Mouse (Mus musculus): ENCODE results near the gene Igdcc3. TPM values are rescaled to one million over a fixed set of nuclear protein-coding genes. Genes with fewer than 3 reads are reported as not detected.

The Igdcc3 gene
- polyA plus RNA-seq, 1 experiment: not detected

DNA sequence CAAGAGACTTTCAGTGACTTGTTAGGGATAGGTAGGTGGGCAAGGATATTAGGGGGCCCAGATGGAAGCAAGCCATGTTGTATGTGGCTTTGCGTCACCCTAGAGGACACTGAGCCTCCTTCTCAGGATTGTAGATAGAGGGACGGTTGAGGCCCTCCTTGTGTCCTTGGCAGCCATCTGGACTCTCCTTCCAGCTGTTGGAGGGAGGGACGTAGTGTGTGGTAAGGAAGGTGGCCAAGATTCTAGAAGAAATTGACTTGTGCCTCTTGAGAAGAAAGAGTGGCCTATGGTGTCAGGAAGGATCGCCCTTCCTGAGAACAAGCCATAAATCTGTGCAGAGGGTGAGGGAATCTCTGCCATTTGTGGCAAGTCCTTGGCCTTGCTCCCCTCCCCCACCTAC is 34.2 kb upstream of the Igdcc3 start:
- Histone ChIP-seq H3K36me3 (ENCODE audit: control insufficient read depth, insufficient read depth, low read length) (no peaks in the 10 kb centered on the region), H3K27me3 (ENCODE audit: control insufficient read depth, insufficient read depth, low read length) (peaks cover 11% of the 10 kb centered on the region; the same call in 1 of the 2 replicates), H3K4me1 (ENCODE audit: control insufficient read depth, insufficient read depth, insufficient read length, low read length) (peaks cover 10% of the 10 kb centered on the region; the same call in 1 of the 2 replicates), H3K4me3 (ENCODE audit: low read depth, low read length) (no peak overlapping the region), H3K27ac (ENCODE audit: insufficient read depth, low read depth, low read length) (no peak overlapping the region)
- WGBS: 49% methylated on average over 4 of the region's 4 CpGs
- TF ChIP-seq POLR2A (IDR thresholded peaks at IDR 0.05; ENCODE audit: low read depth, low read length): no peak
- no peak for TF ChIP-seq CTCF (IDR thresholded peaks at IDR 0.05; ENCODE audit: extremely low read depth, insufficient read length, insufficient replicate concordance, low read depth, low read length)

GRCm38 (mm10) chr9:65107893-65108292 is 33.1 kb upstream of the Igdcc3 start:
- Histone ChIP-seq H3K4me3 (ENCODE audit: low read depth, low read length) (no peak overlapping the region), H3K27me3 (ENCODE audit: control insufficient read depth, insufficient read depth, low read length) (0 out of 2 replicates have a peak, but pooled peaks cover 4% of the 10 kb centered on the region), H3K4me1 (ENCODE audit: control insufficient read depth, insufficient read depth, insufficient read length, low read length) (peaks cover 7% of the 10 kb centered on the region; the same call in 1 of the 2 replicates), H3K27ac (ENCODE audit: insufficient read depth, low read depth, low read length) (no peak overlapping the region), H3K36me3 (ENCODE audit: control insufficient read depth, insufficient read depth, low read length) (no peaks in the 10 kb centered on the region)
- 29% methylated on average over 1 of the region's 1 CpGs for WGBS
- TF ChIP-seq POLR2A (IDR thresholded peaks at IDR 0.05; ENCODE audit: low read depth, low read length) (no peak), CTCF (IDR thresholded peaks at IDR 0.05; ENCODE audit: extremely low read depth, insufficient read length, insufficient replicate concordance, low read depth, low read length) (no peak)

DNA sequence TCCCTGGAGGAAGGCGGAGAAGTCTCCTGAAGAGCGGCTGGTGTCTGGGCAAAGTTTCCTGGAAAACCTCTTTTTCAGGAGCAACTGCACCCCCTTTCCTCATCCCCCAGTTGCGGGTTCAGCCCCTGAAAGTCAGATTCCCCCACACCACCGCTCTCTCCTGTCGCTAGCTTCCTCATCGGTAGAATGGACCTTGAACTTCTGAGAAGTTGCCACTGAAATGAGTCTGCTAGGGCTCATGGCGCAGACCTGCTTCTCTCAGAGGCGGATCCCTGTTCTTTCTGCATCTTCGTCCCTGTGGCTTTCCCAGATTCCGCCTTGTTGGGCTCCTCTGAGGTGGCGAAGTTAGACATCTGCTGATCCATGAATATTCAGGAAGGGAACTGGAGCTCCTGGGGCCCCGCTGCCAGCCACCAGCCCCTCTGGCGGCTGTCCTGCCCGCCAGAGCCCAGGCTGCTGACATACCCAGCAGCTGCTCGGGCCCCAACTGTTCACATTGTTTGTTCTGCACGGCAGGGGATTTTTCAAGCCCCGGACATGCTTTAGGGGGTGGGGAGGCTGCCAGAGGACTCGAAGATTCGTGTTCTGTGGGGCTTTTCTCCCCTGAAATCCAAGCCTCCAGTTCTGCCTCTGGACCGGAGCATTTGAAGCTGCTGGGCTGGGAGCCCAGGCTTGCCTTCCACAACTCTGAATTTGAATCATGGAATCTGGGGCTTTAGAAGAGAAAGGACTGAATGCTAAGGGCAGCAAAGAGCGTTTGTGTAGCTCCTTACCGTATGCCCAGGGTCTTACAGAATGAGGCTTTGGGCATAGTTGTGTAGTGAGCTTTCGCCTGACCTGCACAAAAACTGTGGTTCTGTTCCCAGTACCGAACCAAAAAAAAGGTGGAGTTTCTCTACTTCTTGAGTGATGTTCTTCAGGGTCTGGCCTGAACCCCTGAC is 31.6 kb upstream of the Igdcc3 start:
- H3K4me1 ChIP-seq (ENCODE audit: control insufficient read depth, insufficient read depth, insufficient read length, low read length): peaks cover 7% of the 10 kb centered on the region; the same call in 1 of the 2 replicates
- H3K36me3 ChIP-seq (ENCODE audit: control insufficient read depth, insufficient read depth, low read length): no peaks in the 10 kb centered on the region
- no peak for TF ChIP-seq CTCF (IDR thresholded peaks at IDR 0.05; ENCODE audit: extremely low read depth, insufficient read length, insufficient replicate concordance, low read depth, low read length)
- H3K27me3 ChIP-seq (ENCODE audit: control insufficient read depth, insufficient read depth, low read length): no peaks in the 10 kb centered on the region
- H3K4me3 ChIP-seq (ENCODE audit: low read depth, low read length): peak overlapping the region; percentile 28
- 18% methylated on average over 24 of the region's 24 CpGs for WGBS
- H3K27ac ChIP-seq (ENCODE audit: insufficient read depth, low read depth, low read length): peak overlapping the region; percentile 11

DNA sequence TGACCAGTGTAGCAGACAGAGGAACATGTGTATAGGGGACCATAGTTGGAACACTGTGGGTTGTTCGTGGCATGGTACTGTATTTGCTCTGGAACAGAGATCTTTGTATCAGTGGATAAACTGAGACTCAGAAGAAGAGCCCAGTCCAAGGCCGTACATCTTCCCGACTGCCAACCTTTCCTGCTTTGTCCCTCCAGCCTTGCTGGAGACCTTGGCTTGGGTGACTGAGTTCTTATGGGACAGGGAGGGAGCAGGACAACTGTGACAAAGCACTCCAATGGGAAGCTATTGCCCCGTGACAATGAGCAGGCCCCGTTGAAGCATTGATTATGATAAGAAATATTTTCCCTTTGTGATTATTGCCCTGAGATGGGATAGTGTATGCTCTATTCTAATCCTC is 29.3 kb upstream of the Igdcc3 start:
- 74% methylated on average over 5 of the region's 5 CpGs for WGBS
- H3K27ac ChIP-seq (ENCODE audit: insufficient read depth, low read depth, low read length): no peak overlapping the region
- H3K4me3 ChIP-seq (ENCODE audit: low read depth, low read length): no peak overlapping the region
- H3K27me3 ChIP-seq (ENCODE audit: control insufficient read depth, insufficient read depth, low read length): no peaks in the 10 kb centered on the region
- H3K36me3 ChIP-seq (ENCODE audit: control insufficient read depth, insufficient read depth, low read length): no peaks in the 10 kb centered on the region
- TF ChIP-seq CTCF (IDR thresholded peaks at IDR 0.05; ENCODE audit: extremely low read depth, insufficient read length, insufficient replicate concordance, low read depth, low read length) (no peak), POLR2A (IDR thresholded peaks at IDR 0.05; ENCODE audit: low read depth, low read length) (no peak)
- H3K4me1 ChIP-seq (ENCODE audit: control insufficient read depth, insufficient read depth, insufficient read length, low read length): peaks cover 6% of the 10 kb centered on the region; the same call in 1 of the 2 replicates

- Histone ChIP-seq H3K4me3 (ENCODE audit: low read depth, low read length) (no peak overlapping the region), H3K36me3 (ENCODE audit: control insufficient read depth, insufficient read depth, low read length) (no peaks in the 10 kb centered on the region), H3K4me1 (ENCODE audit: control insufficient read depth, insufficient read depth, insufficient read length, low read length) (peaks cover 5% of the 10 kb centered on the region; the same call in 1 of the 2 replicates), H3K27ac (ENCODE audit: insufficient read depth, low read depth, low read length) (no peak overlapping the region), H3K27me3 (ENCODE audit: control insufficient read depth, insufficient read depth, low read length) (no peaks in the 10 kb centered on the region)
- TF ChIP-seq CTCF (IDR thresholded peaks at IDR 0.05; ENCODE audit: extremely low read depth, insufficient read length, insufficient replicate concordance, low read depth, low read length) (no peak), POLR2A (IDR thresholded peaks at IDR 0.05; ENCODE audit: low read depth, low read length) (no peak)
- 86% methylated on average over 2 of the region's 2 CpGs for WGBS
Measured at GRCm38 (mm10) chr9:65113694-65114093, 27.3 kb upstream of the Igdcc3 start.

DNA sequence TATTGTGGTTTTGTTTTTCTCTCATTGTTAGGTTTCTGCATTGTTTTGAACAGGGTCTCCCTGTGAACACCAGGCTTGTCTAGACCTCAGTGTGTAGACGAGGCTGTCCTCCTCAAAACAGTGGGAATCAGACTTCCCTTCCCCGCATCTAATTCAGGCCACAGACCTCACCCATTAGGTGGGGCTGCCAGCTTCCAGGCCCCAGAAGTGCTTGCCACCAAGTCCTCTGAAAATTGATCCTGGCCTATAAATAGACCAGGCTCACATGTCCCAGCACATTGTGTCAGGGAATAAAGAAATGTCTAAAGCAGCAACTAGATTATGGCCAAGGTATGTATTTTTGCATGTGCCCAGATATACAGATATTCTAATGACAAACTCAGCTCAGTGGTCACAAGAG is 25.1 kb upstream of the Igdcc3 start:
- 84% methylated on average over 2 of the region's 2 CpGs for WGBS
- Histone ChIP-seq H3K4me1 (ENCODE audit: control insufficient read depth, insufficient read depth, insufficient read length, low read length) (no peaks in the 10 kb centered on the region), H3K27me3 (ENCODE audit: control insufficient read depth, insufficient read depth, low read length) (no peaks in the 10 kb centered on the region), H3K4me3 (ENCODE audit: low read depth, low read length) (no peak overlapping the region), H3K27ac (ENCODE audit: insufficient read depth, low read depth, low read length) (no peak overlapping the region), H3K36me3 (ENCODE audit: control insufficient read depth, insufficient read depth, low read length) (no peaks in the 10 kb centered on the region)
- TF ChIP-seq POLR2A (IDR thresholded peaks at IDR 0.05; ENCODE audit: low read depth, low read length) (no peak), CTCF (IDR thresholded peaks at IDR 0.05; ENCODE audit: extremely low read depth, insufficient read length, insufficient replicate concordance, low read depth, low read length) (no peak)

DNA sequence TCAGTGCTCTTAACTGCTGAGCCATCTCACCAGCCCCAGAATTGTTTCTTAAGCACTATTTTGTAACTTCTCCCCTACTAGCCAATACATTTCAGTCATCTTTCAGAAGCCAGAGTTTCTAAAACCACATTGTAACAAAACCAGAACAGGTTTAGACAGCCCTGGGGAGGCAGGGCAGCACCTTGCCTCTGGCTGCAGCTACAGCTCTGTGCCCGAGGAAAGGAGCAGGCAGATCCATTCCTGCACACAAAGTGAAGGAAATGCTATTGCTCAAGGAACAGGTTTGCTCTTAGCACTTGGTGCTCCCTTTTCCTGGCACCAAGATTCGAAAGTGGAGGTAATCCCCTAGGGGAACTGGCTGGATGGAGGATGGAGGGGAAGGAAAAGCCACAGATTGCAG is 23.5 kb upstream of the Igdcc3 start:
- 71% methylated on average over 2 of the region's 2 CpGs for WGBS
- H3K4me3 ChIP-seq (ENCODE audit: low read depth, low read length): no peak overlapping the region
- H3K27me3 ChIP-seq (ENCODE audit: control insufficient read depth, insufficient read depth, low read length): no peaks in the 10 kb centered on the region
- TF ChIP-seq CTCF (IDR thresholded peaks at IDR 0.05; ENCODE audit: extremely low read depth, insufficient read length, insufficient replicate concordance, low read depth, low read length) (no peak), POLR2A (IDR thresholded peaks at IDR 0.05; ENCODE audit: low read depth, low read length) (no peak)
- no peak overlapping the region for H3K27ac ChIP-seq (ENCODE audit: insufficient read depth, low read depth, low read length)
- no peaks in the 10 kb centered on the region for H3K36me3 ChIP-seq (ENCODE audit: control insufficient read depth, insufficient read depth, low read length)
- no peaks in the 10 kb centered on the region for H3K4me1 ChIP-seq (ENCODE audit: control insufficient read depth, insufficient read depth, insufficient read length, low read length)
